Mouse (Mus musculus): ENCODE data around the gene Dach2. TPM values are rescaled to one million over a fixed set of nuclear protein-coding genes. Genes with fewer than 3 reads are reported as not detected.
"Not testable (repeated sequence)": the region's sequence is repeated elsewhere in the genome, so short reads cannot be mapped to it uniquely, and the experiment has no call there.

Dach2 gene
- 0.58 and 0.63 TPM in 2 replicates for polyA plus RNA-seq (2011; ENCODE audit: insufficient read depth, insufficient read length, low read depth, missing spikeins)

GRCm38 (mm10) chrX:113297404-113297803 lies at the start of gene Dach2:
Gene Dach2, plus strand, starts transcription at chrX:113297510.
- no peaks in the 10 kb centered on the region for H3K36me3 ChIP-seq (ENCODE audit: control insufficient read depth, insufficient read depth, low read length, poor library complexity, severe bottlenecking)
- H3K4me1 ChIP-seq (ENCODE audit: control insufficient read depth, insufficient read depth, low read length), result no peaks in the 10 kb centered on the region
- H3K27ac ChIP-seq (ENCODE audit: insufficient read depth, low read length), result peak within 1 kb of the TSS; percentile 49; the same call in 1 of the 2 replicates
- no peaks in the 10 kb centered on the region for H3K27me3 ChIP-seq (ENCODE audit: control insufficient read depth, insufficient read depth, low read length, poor library complexity, severe bottlenecking)
- peak within 1 kb of the TSS; percentile 85 for H3K4me3 ChIP-seq (ENCODE audit: low read depth, low read length)
- peak within 1 kb of the TSS; percentile 78 for H3K9ac ChIP-seq (ENCODE audit: low read depth, poor library complexity, severe bottlenecking)
- no peaks in the 10 kb centered on the region for H3K9me3 ChIP-seq (replicated peaks; ENCODE audit: control insufficient read depth, insufficient read depth, low read length, poor library complexity, severe bottlenecking)
- TF ChIP-seq EP300 (IDR thresholded peaks at IDR 0.05; ENCODE audit: insufficient read depth, low read depth, low read length) (no peak), CTCF (IDR thresholded peaks at IDR 0.05; ENCODE audit: low read depth, low read length) (no peak), POLR2A (IDR thresholded peaks at IDR 0.05; ENCODE audit: insufficient read depth, low read length) (no peak)

- not testable (repeated sequence) for H3K27ac ChIP-seq (ENCODE audit: insufficient read depth, low read length); H3K9ac ChIP-seq (ENCODE audit: low read depth, poor library complexity, severe bottlenecking); H3K36me3 ChIP-seq (ENCODE audit: control insufficient read depth, insufficient read depth, low read length, poor library complexity, severe bottlenecking); H3K9me3 ChIP-seq (replicated peaks; ENCODE audit: control insufficient read depth, insufficient read depth, low read length, poor library complexity, severe bottlenecking); H3K4me3 ChIP-seq (ENCODE audit: low read depth, low read length); H3K27me3 ChIP-seq (ENCODE audit: control insufficient read depth, insufficient read depth, low read length, poor library complexity, severe bottlenecking); H3K4me1 ChIP-seq (ENCODE audit: control insufficient read depth, insufficient read depth, low read length)
These were observed 44.9 kb upstream of the Dach2 start for GRCm38 (mm10) chrX:113252427-113252826.

GRCm38 (mm10) chrX:113298031-113298430 lies 721 bp downstream of the Dach2 start:
- Histone ChIP-seq H3K36me3 (ENCODE audit: control insufficient read depth, insufficient read depth, low read length, poor library complexity, severe bottlenecking) (no peaks in the 10 kb centered on the region), H3K27me3 (ENCODE audit: control insufficient read depth, insufficient read depth, low read length, poor library complexity, severe bottlenecking) (no peaks in the 10 kb centered on the region), H3K27ac (ENCODE audit: insufficient read depth, low read length) (no peak overlapping the region), H3K9me3 (replicated peaks; ENCODE audit: control insufficient read depth, insufficient read depth, low read length, poor library complexity, severe bottlenecking) (no peaks in the 10 kb centered on the region), H3K4me3 (ENCODE audit: low read depth, low read length) (peak overlapping the region; percentile 85), H3K4me1 (ENCODE audit: control insufficient read depth, insufficient read depth, low read length) (no peaks in the 10 kb centered on the region), H3K9ac (ENCODE audit: low read depth, poor library complexity, severe bottlenecking) (peak overlapping the region; percentile 33; the same call in 1 of the 2 replicates)
- TF ChIP-seq POLR2A (IDR thresholded peaks at IDR 0.05; ENCODE audit: insufficient read depth, low read length), result no peak
- no peak for TF ChIP-seq CTCF (IDR thresholded peaks at IDR 0.05; ENCODE audit: low read depth, low read length)
- TF ChIP-seq EP300 (IDR thresholded peaks at IDR 0.05; ENCODE audit: insufficient read depth, low read depth, low read length), result no peak

- TF ChIP-seq POLR2A (IDR thresholded peaks at IDR 0.05; ENCODE audit: insufficient read depth, low read length) (no peak), CTCF (IDR thresholded peaks at IDR 0.05; ENCODE audit: low read depth, low read length) (no peak), EP300 (IDR thresholded peaks at IDR 0.05; ENCODE audit: insufficient read depth, low read depth, low read length) (no peak)
- Histone ChIP-seq H3K36me3 (ENCODE audit: control insufficient read depth, insufficient read depth, low read length, poor library complexity, severe bottlenecking) (no peaks in the 10 kb centered on the region), H3K9me3 (replicated peaks; ENCODE audit: control insufficient read depth, insufficient read depth, low read length, poor library complexity, severe bottlenecking) (no peaks in the 10 kb centered on the region), H3K4me3 (ENCODE audit: low read depth, low read length) (peak overlapping the region; percentile 85), H3K9ac (ENCODE audit: low read depth, poor library complexity, severe bottlenecking) (peak overlapping the region; percentile 33; the same call in 1 of the 2 replicates), H3K27ac (ENCODE audit: insufficient read depth, low read length) (no peak overlapping the region), H3K4me1 (ENCODE audit: control insufficient read depth, insufficient read depth, low read length) (no peaks in the 10 kb centered on the region), H3K27me3 (ENCODE audit: control insufficient read depth, insufficient read depth, low read length, poor library complexity, severe bottlenecking) (no peaks in the 10 kb centered on the region)
These were observed 1.2 kb downstream of the Dach2 start for GRCm38 (mm10) chrX:113298468-113298867.

- H3K4me1 ChIP-seq (ENCODE audit: control insufficient read depth, insufficient read depth, low read length), result no peaks in the 10 kb centered on the region
- H3K9me3 ChIP-seq (replicated peaks; ENCODE audit: control insufficient read depth, insufficient read depth, low read length, poor library complexity, severe bottlenecking), result no peaks in the 10 kb centered on the region
- no peak overlapping the region for H3K9ac ChIP-seq (ENCODE audit: low read depth, poor library complexity, severe bottlenecking)
- H3K4me3 ChIP-seq (ENCODE audit: low read depth, low read length), result no peak overlapping the region
- no peaks in the 10 kb centered on the region for H3K36me3 ChIP-seq (ENCODE audit: control insufficient read depth, insufficient read depth, low read length, poor library complexity, severe bottlenecking)
- TF ChIP-seq EP300 (IDR thresholded peaks at IDR 0.05; ENCODE audit: insufficient read depth, low read depth, low read length), result no peak
- no peak for TF ChIP-seq POLR2A (IDR thresholded peaks at IDR 0.05; ENCODE audit: insufficient read depth, low read length)
- TF ChIP-seq CTCF (IDR thresholded peaks at IDR 0.05; ENCODE audit: low read depth, low read length), result no peak
- H3K27ac ChIP-seq (ENCODE audit: insufficient read depth, low read length), result no peak overlapping the region
- H3K27me3 ChIP-seq (ENCODE audit: control insufficient read depth, insufficient read depth, low read length, poor library complexity, severe bottlenecking), result no peaks in the 10 kb centered on the region
These were observed 7.0 kb downstream of the Dach2 start for GRCm38 (mm10) chrX:113304323-113304722.

GRCm38 (mm10) chrX:113338143-113338542 lies 40.8 kb downstream of the Dach2 start:
- TF ChIP-seq CTCF (IDR thresholded peaks at IDR 0.05; ENCODE audit: low read depth, low read length) (no peak), EP300 (IDR thresholded peaks at IDR 0.05; ENCODE audit: insufficient read depth, low read depth, low read length) (no peak), POLR2A (IDR thresholded peaks at IDR 0.05; ENCODE audit: insufficient read depth, low read length) (no peak)
- no peaks in the 10 kb centered on the region for H3K36me3 ChIP-seq (ENCODE audit: control insufficient read depth, insufficient read depth, low read length, poor library complexity, severe bottlenecking)
- no peak overlapping the region for H3K27ac ChIP-seq (ENCODE audit: insufficient read depth, low read length)
- no peaks in the 10 kb centered on the region for H3K4me1 ChIP-seq (ENCODE audit: control insufficient read depth, insufficient read depth, low read length)
- no peaks in the 10 kb centered on the region for H3K9me3 ChIP-seq (replicated peaks; ENCODE audit: control insufficient read depth, insufficient read depth, low read length, poor library complexity, severe bottlenecking)
- no peaks in the 10 kb centered on the region for H3K27me3 ChIP-seq (ENCODE audit: control insufficient read depth, insufficient read depth, low read length, poor library complexity, severe bottlenecking)
- H3K4me3 ChIP-seq (ENCODE audit: low read depth, low read length), result no peak overlapping the region
- no peak overlapping the region for H3K9ac ChIP-seq (ENCODE audit: low read depth, poor library complexity, severe bottlenecking)

Measured in ES-Bruce4 (cell line).